Mouse (Mus musculus) ES-E14 (cell line): ENCODE results near the gene Cacng2. TPM values are rescaled to one million over a fixed set of nuclear protein-coding genes. Genes with fewer than 3 reads are reported as not detected.
A peak's percentile ranks its signal among the peaks of the same experiment; 100 is the strongest.

ENCODE experiments used
- DNase-seq: peaks from one replicate; pipeline ENCODE4 v3.0.0-alpha.2; 2013; ENCODE audit warnings: low read depth, low spot score
- H3K27ac ChIP-seq: 2 replicates; pipeline ENCODE4 v1.5.1; 2012; ENCODE audit warnings: low read depth, mild to moderate bottlenecking, low read length, moderate library complexity, mixed read lengths; ENCODE audit not compliant: poor library complexity, insufficient read depth, severe bottlenecking
- H3K36me3 ChIP-seq: 2 replicates; pipeline ENCODE4 v1.6.1; 2012; ENCODE audit warnings: mild to moderate bottlenecking, low read length, moderate library complexity, mixed read lengths; ENCODE audit not compliant: control insufficient read depth, poor library complexity, insufficient read depth, severe bottlenecking
- H3K4me1 ChIP-seq, 2 experiments: fragments of 150-350 bp in 1 of 2; sonication (generic) in 1 of 2; 2 replicates each; pipeline ENCODE4 v1.6.1; 2012; ENCODE audit warnings: low read length in 2 of 2, mild to moderate bottlenecking in 1 of 2, mixed read lengths in 1 of 2; ENCODE audit not compliant: control insufficient read depth in 2 of 2, insufficient read depth in 2 of 2, poor library complexity in 1 of 2
- H3K4me3 ChIP-seq, 2 experiments: fragments of 150-350 bp in 1 of 2; sonication (generic) in 1 of 2; 2 replicates each; pipeline ENCODE4 v1.5.1; 2012; ENCODE audit warnings: low read length in 2 of 2, low read depth in 1 of 2, mild to moderate bottlenecking in 1 of 2, mixed read lengths in 1 of 2; ENCODE audit not compliant: insufficient read depth in 1 of 2, poor library complexity in 1 of 2, severe bottlenecking in 1 of 2
- H3K9ac ChIP-seq: 2 replicates; pipeline ENCODE4 v1.6.1; 2012; ENCODE audit warnings: low read depth, mild to moderate bottlenecking, low read length, mixed read lengths; ENCODE audit not compliant: poor library complexity, insufficient read depth, severe bottlenecking
- H3K9me3 ChIP-seq: fragments of 150-350 bp; sonication (generic); 2 replicates; pipeline ENCODE4 v1.6.1; 2012; ENCODE audit warnings: low read depth, mild to moderate bottlenecking, low read length; ENCODE audit not compliant: control insufficient read depth, insufficient read depth
- CHD2 ChIP-seq: IDR thresholded peaks from 2 replicates; pipeline ENCODE4 v1.6.1; 2014; ENCODE audit warnings: mild to moderate bottlenecking, low read depth, low read length, inconsistent platforms
- HCFC1 ChIP-seq: IDR thresholded peaks from 2 replicates; pipeline ENCODE4 v1.6.1; 2012; ENCODE audit warnings: low read length, inconsistent platforms, borderline replicate concordance; ENCODE audit not compliant: insufficient read depth
- MAFK ChIP-seq: IDR thresholded peaks from 2 replicates; pipeline ENCODE4 v1.6.1; 2014; ENCODE audit warnings: mild to moderate bottlenecking, low read depth, low read length, inconsistent platforms; ENCODE audit not compliant: insufficient read depth
- ZC3H11A ChIP-seq: IDR thresholded peaks from 2 replicates; pipeline ENCODE4 v1.6.1; 2012; ENCODE audit warnings: low read depth, mild to moderate bottlenecking, inconsistent platforms, low read length, borderline replicate concordance
- ZNF384 ChIP-seq: IDR thresholded peaks from 2 replicates; pipeline ENCODE4 v1.6.1; 2012; ENCODE audit warnings: low read depth, low read length, inconsistent platforms
- in situ Hi-C, 2 experiments: fragments of 600-800 bp; cut with MboI; formaldehyde crosslinking; loops; one replicate each; pipeline ENCODE4 v1.15.1; 2025; ENCODE audit warnings: low sequenced_read_pairs in 2 of 2, inconsistent platforms in 1 of 2; ENCODE audit not compliant: unreplicated experiment in 2 of 2
- total RNA-seq: library from RNA; depleted of rRNA; stranded (reverse); fragments of 300-350 nt; gene quantifications from 2 replicates; pipeline ENCODE4 v1.2.3, GENCODE M21; 2012

The Cacng2 gene
- total RNA-seq, 1 experiment: not detected

DNA sequence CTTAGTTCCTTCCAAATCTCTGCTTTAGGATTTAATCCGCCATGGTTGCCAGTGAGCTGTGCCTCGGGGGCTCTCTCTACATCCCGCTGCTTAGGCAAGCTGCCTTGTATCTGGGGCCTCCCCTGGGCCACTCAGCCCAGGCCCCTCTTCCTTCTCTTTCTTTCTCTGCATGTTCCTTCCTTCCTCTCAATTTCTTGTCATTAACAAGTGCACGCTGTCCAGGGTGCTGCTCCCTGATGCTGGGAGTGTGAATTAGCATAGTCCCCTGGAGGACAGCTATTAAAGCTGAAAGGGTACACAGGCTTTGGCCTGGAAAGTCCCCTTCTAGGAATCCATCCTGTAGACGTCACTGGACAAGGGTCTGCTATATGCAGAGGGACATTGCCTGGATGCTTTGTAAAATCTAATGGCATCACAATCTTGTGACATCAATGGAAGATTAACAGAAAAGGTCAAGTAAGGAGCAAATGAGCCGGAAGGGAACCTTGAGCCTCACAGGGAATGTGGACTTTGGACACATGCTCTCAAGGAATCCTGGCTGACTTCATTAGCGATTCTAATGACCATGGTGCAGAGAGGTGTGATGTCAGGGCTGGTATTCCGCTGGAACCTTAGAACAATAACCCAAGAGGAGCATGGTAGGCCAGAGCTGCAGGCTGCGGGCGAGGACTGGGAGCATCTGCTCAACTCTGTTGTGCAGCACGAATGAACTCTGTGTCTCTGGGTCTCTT, 33.4 kb upstream of the Cacng2 start:
- Histone ChIP-seq H3K36me3 (no peaks in the 10 kb centered on the region), H3K9me3 (no peaks in the 10 kb centered on the region), H3K4me3 (no peak overlapping the region), H3K9ac (no peak overlapping the region), H3K27ac (no peak overlapping the region), H3K4me1 (no peaks in the 10 kb centered on the region)
- peak; percentile 11 for DNase-seq
- no peak for TF ChIP-seq MAFK
- no peak for TF ChIP-seq ZC3H11A
- TF ChIP-seq CHD2: no peak
- TF ChIP-seq HCFC1: no peak
- no peak for TF ChIP-seq ZNF384
- in situ Hi-C loops: no loop called here

DNA sequence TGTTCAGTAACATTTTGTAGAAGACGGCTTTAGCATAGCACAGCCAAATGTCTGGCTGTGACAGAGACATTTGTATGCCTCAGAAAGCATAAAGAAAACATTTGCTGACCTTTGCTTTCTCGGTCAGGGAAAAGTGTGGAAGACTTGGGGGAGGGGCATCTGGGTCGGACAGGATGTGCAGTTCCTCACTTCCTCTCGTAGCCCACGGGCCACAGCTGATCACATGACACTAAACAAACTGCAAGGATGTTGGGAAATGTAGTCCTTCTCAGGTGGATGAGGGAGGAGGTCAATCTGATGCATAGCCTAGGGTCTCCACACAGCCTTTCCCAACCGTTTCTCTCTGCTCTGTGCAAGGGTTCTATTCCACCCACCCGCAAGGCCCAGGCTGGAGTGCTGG, 28.7 kb upstream of the Cacng2 start:
- no peaks in the 10 kb centered on the region for H3K36me3 ChIP-seq
- in situ Hi-C loops: no loop called here
- H3K27ac ChIP-seq: no peak overlapping the region
- H3K9me3 ChIP-seq: no peaks in the 10 kb centered on the region
- H3K9ac ChIP-seq: no peak overlapping the region
- TF ChIP-seq ZNF384 (no peak), HCFC1 (peak; percentile 91), CHD2 (no peak), MAFK (peak; percentile 45; the same call in 1 of the 2 replicates), ZC3H11A (no peak)
- peak; percentile 19 for DNase-seq
- no peaks in the 10 kb centered on the region for H3K4me1 ChIP-seq
- no peak overlapping the region for H3K4me3 ChIP-seq

DNA sequence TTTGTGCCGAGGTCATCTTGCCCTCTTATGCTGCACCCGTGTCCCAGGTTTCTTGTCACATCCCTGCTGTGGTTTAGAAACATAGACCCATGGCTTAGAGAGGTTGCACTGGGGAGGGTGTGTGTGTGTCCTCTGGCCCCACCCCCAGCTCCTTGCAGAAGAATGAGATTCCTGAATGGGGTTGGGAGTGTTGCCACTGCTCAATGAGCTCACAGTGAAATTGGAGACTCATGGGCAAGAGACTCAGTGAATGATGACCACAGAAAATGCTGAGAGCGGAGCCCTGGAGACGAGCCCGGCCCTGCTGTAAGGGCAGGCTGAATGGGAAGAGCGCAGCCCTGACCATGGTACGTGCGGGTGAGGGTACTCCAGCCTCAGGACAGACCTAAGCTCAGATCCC, 20.4 kb upstream of the Cacng2 start:
- H3K4me1 ChIP-seq: peaks cover 0 to 2% of the 10 kb centered on the region in 2 experiments; a peak in 1 of 4 replicates
- no peaks in the 10 kb centered on the region for H3K36me3 ChIP-seq
- DNase-seq: no peak
- H3K4me3 ChIP-seq: no peak overlapping the region
- in situ Hi-C loops: no loop called here
- no peak overlapping the region for H3K9ac ChIP-seq
- H3K27ac ChIP-seq: no peak overlapping the region
- H3K9me3 ChIP-seq: no peaks in the 10 kb centered on the region
- no peak for TF ChIP-seq CHD2
- no peak for TF ChIP-seq MAFK
- no peak for TF ChIP-seq ZNF384
- no peak for TF ChIP-seq ZC3H11A
- no peak for TF ChIP-seq HCFC1

DNA sequence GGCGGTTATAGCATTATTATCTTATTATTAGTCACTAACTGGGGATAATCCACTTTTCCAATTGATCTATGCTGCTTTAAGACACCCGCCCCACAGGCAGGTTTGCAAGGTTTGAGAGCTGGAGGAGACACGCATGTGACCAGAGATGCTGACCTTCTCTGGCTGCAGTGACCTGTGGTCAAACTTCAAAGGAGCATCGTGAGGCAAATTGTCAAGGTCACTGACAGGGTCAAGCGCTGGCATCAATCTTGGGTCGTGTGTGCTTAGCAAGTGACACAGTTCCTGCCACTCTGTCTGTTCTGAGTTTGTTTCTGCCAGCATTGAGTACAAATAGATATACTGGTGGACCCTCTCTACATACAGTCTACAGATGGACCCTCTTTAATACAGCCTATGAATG, 14.8 kb upstream of the Cacng2 start:
- Histone ChIP-seq H3K4me3 (no peak overlapping the region), H3K9me3 (no peaks in the 10 kb centered on the region), H3K4me1 (no peaks in the 10 kb centered on the region), H3K27ac (no peak overlapping the region), H3K9ac (no peak overlapping the region), H3K36me3 (no peaks in the 10 kb centered on the region)
- in situ Hi-C loops: no loop called here
- no peak for DNase-seq
- TF ChIP-seq HCFC1 (no peak), MAFK (no peak), ZNF384 (no peak), ZC3H11A (no peak), CHD2 (no peak)

DNA sequence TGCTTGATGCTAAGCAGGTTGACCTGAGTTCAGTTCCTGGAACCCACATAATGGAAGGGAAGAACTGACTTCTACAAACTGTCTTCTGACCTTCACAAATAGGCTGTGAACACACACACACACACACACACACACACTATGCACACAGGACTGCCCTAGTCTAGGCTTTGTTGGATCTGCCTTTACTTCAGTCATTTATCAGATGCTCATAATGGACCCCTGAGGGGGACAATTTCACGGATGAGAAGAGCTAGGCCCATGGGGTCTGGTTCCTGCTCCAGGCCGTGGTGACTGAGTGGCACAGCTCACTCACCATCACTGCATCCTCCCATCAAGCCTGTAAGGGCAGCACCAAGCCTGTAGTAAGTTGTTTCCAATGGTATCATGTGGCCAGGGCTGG, 13.6 kb upstream of the Cacng2 start:
- Histone ChIP-seq H3K4me3 (no peak overlapping the region), H3K9me3 (no peaks in the 10 kb centered on the region), H3K9ac (no peak overlapping the region), H3K27ac (no peak overlapping the region), H3K36me3 (no peaks in the 10 kb centered on the region), H3K4me1 (no peaks in the 10 kb centered on the region)
- no peak for TF ChIP-seq ZNF384
- TF ChIP-seq HCFC1: no peak
- TF ChIP-seq MAFK: no peak
- no peak for TF ChIP-seq CHD2
- no peak for TF ChIP-seq ZC3H11A
- in situ Hi-C loops: no loop called here
- DNase-seq: no peak
